Mouse (Mus musculus) intestine, embryonic 16.5 days (tissue): Measurements from ENCODE around the gene Ppp3ca. TPM values are rescaled to one million over a fixed set of nuclear protein-coding genes. Genes with fewer than 3 reads are reported as not detected.

Experiments used
- ATAC-seq: fragments of 200-750 bp; cut with Nextera tagmentation; 2 replicates; pipeline ENCODE4 v1.8.0; 2017; ENCODE audit warnings: moderate TSS enrichment, moderate library complexity
- H3K27ac ChIP-seq: fragments of 300-500 bp; sonication (generic); 2 replicates; pipeline ENCODE4 v1.5.1; 2014; ENCODE audit warnings: mild to moderate bottlenecking, low read length
- H3K27me3 ChIP-seq: fragments of 300-500 bp; sonication (generic); replicated peaks from 2 replicates; pipeline ENCODE4 v1.6.1; 2014; ENCODE audit warnings: low read length, control low read depth, mixed read lengths; ENCODE audit not compliant: control insufficient read depth, insufficient read depth
- H3K36me3 ChIP-seq: fragments of 300-500 bp; sonication (generic); 2 replicates; pipeline ENCODE4 v1.6.1; 2014; ENCODE audit warnings: low read length, control low read depth; ENCODE audit not compliant: control insufficient read depth, insufficient read depth
- H3K4me1 ChIP-seq: fragments of 300-500 bp; sonication (generic); 2 replicates; pipeline ENCODE4 v1.6.1; 2014; ENCODE audit warnings: low read length, control low read depth, mixed read lengths; ENCODE audit not compliant: control insufficient read depth, insufficient read depth
- H3K4me2 ChIP-seq: fragments of 300-500 bp; sonication (generic); 2 replicates; pipeline ENCODE4 v1.6.1; 2014; ENCODE audit warnings: low read depth, low read length, control low read depth
- H3K4me3 ChIP-seq: fragments of 300-500 bp; sonication (generic); 2 replicates; pipeline ENCODE4 v1.5.1; 2014; ENCODE audit warnings: mild to moderate bottlenecking, low read length
- H3K9ac ChIP-seq: fragments of 300-500 bp; sonication (generic); 2 replicates; pipeline ENCODE4 v1.6.1; 2014; ENCODE audit warnings: low read depth, low read length
- H3K9me3 ChIP-seq: fragments of 300-500 bp; sonication (generic); 2 replicates; pipeline ENCODE4 v1.6.1; 2016; ENCODE audit warnings: low read length, control low read depth; ENCODE audit not compliant: control insufficient read depth
- WGBS: fragments of 180-500 bp; shearing (Covaris S2); extraction: QIAGEN DNeasy Blood & Tissue Kit; methylation state at CpG from one replicate; pipeline ENCODE4 v1.1.7; 2014; 5-methylcytosine and 5-hydroxymethylcytosine counted together
- polyA plus RNA-seq: library from polyadenylated mRNA; unstranded; fragments of >200 nt; fragmentation: Nextera tagmentation; extraction: Ambion mirVana; gene quantifications from 2 replicates; pipeline ENCODE4 v1.2.1, GENCODE M21; 2015

The Ppp3ca gene
- polyA plus RNA-seq, 1 experiment from 2014 or later = 33.6 TPM

- H3K9ac ChIP-seq = no peak overlapping the region
- peaks cover 3% of the 10 kb centered on the region; the same call in 1 of the 2 replicates for H3K4me1 ChIP-seq
- no peak overlapping the region for H3K4me2 ChIP-seq
- no peaks in the 10 kb centered on the region for H3K27me3 ChIP-seq
- H3K9me3 ChIP-seq = no peaks in the 10 kb centered on the region
- H3K27ac ChIP-seq = no peak overlapping the region
- H3K4me3 ChIP-seq = no peak overlapping the region
- 80% methylated on average over 3 of the region's 3 CpGs for WGBS
- no peak for ATAC-seq
- H3K36me3 ChIP-seq = no peaks in the 10 kb centered on the region
Measured at GRCm38 (mm10) chr3:136841282-136841681, 171.4 kb downstream of the Ppp3ca start.

- Histone ChIP-seq H3K36me3 (no peaks in the 10 kb centered on the region), H3K27me3 (no peaks in the 10 kb centered on the region), H3K9ac (no peak overlapping the region), H3K27ac (no peak overlapping the region), H3K4me2 (no peak overlapping the region), H3K4me3 (no peak overlapping the region), H3K4me1 (no peaks in the 10 kb centered on the region), H3K9me3 (no peaks in the 10 kb centered on the region)
- WGBS = 48% methylated on average over 1 of the region's 1 CpGs
- ATAC-seq = no peak
Measured at GRCm38 (mm10) chr3:136842384-136842783, 172.5 kb downstream of the Ppp3ca start.

- H3K9me3 ChIP-seq = no peaks in the 10 kb centered on the region
- no peaks in the 10 kb centered on the region for H3K27me3 ChIP-seq
- H3K9ac ChIP-seq = no peak overlapping the region
- no peak overlapping the region for H3K27ac ChIP-seq
- H3K4me1 ChIP-seq = no peaks in the 10 kb centered on the region
- no peak overlapping the region for H3K4me2 ChIP-seq
- ATAC-seq = no peak
- H3K36me3 ChIP-seq = no peaks in the 10 kb centered on the region
- 76% methylated on average over 7 of the region's 7 CpGs for WGBS
- no peak overlapping the region for H3K4me3 ChIP-seq
Measured at GRCm38 (mm10) chr3:136843811-136844491, 174.0 kb downstream of the Ppp3ca start.

DNA sequence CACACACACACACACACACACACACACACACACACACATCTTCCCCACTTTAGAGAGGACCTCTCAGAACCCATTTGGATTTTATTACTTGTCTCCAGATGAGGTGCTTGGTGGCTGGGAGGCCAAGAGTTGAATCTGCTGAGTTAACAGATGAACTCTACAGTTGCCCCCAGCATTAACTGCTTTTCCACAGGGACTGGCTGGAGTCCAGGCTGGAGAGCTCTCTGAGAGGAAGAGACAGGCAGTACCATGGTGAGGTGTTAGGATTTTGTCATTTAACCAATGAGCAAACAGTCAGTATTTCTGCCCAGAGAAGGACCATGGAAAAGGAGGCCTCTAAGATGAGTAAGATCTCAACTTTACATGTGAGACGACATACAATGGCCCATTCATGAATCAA is 179.1 kb downstream of the Ppp3ca start:
- Histone ChIP-seq H3K27ac (no peak overlapping the region), H3K27me3 (no peaks in the 10 kb centered on the region), H3K4me2 (no peak overlapping the region), H3K36me3 (no peaks in the 10 kb centered on the region), H3K4me1 (no peaks in the 10 kb centered on the region), H3K9ac (no peak overlapping the region), H3K9me3 (no peaks in the 10 kb centered on the region), H3K4me3 (no peak overlapping the region)
- WGBS = 88% methylated on average over 1 of the region's 1 CpGs
- no peak for ATAC-seq

DNA sequence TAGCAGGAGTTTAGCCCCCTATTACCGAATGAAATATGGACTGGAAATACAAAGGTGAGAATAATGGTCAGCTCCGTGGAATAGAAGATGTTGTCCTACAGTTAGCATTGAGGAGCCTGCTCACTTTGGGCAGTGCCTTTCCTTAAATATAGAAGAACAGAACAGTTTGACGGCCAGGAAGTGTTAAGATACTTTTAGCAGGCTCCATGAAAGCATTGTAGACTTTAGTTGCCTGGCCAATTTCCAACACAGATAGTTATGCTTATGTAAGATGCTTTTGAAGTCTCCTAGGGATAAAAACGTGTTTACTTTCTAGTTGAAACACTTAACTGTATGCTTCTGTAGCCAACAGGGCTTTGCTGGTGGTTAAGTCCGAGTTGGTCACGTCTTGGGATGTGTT is 183.0 kb downstream of the Ppp3ca start:
- Histone ChIP-seq H3K4me3 (no peak overlapping the region), H3K36me3 (no peaks in the 10 kb centered on the region), H3K27me3 (no peaks in the 10 kb centered on the region), H3K9me3 (no peaks in the 10 kb centered on the region), H3K4me1 (no peaks in the 10 kb centered on the region), H3K9ac (no peak overlapping the region), H3K4me2 (no peak overlapping the region), H3K27ac (no peak overlapping the region)
- no peak for ATAC-seq
- WGBS = 73% methylated on average over 6 of the region's 6 CpGs

GRCm38 (mm10) chr3:136853596-136853995 is 183.7 kb downstream of the Ppp3ca start:
- Histone ChIP-seq H3K4me3 (no peak overlapping the region), H3K4me2 (no peak overlapping the region), H3K9ac (no peak overlapping the region), H3K4me1 (no peaks in the 10 kb centered on the region), H3K27ac (no peak overlapping the region), H3K9me3 (no peaks in the 10 kb centered on the region), H3K27me3 (no peaks in the 10 kb centered on the region), H3K36me3 (no peaks in the 10 kb centered on the region)
- ATAC-seq = no peak
- WGBS = 79% methylated on average over 4 of the region's 4 CpGs

- Histone ChIP-seq H3K27me3 (no peaks in the 10 kb centered on the region), H3K9me3 (no peaks in the 10 kb centered on the region), H3K36me3 (no peaks in the 10 kb centered on the region), H3K4me2 (no peak overlapping the region), H3K27ac (no peak overlapping the region), H3K4me3 (no peak overlapping the region), H3K4me1 (no peaks in the 10 kb centered on the region), H3K9ac (no peak overlapping the region)
- no peak for ATAC-seq
- WGBS = 81% methylated on average over 4 of the region's 4 CpGs
Measured at GRCm38 (mm10) chr3:136855996-136856395, 186.1 kb downstream of the Ppp3ca start.

DNA sequence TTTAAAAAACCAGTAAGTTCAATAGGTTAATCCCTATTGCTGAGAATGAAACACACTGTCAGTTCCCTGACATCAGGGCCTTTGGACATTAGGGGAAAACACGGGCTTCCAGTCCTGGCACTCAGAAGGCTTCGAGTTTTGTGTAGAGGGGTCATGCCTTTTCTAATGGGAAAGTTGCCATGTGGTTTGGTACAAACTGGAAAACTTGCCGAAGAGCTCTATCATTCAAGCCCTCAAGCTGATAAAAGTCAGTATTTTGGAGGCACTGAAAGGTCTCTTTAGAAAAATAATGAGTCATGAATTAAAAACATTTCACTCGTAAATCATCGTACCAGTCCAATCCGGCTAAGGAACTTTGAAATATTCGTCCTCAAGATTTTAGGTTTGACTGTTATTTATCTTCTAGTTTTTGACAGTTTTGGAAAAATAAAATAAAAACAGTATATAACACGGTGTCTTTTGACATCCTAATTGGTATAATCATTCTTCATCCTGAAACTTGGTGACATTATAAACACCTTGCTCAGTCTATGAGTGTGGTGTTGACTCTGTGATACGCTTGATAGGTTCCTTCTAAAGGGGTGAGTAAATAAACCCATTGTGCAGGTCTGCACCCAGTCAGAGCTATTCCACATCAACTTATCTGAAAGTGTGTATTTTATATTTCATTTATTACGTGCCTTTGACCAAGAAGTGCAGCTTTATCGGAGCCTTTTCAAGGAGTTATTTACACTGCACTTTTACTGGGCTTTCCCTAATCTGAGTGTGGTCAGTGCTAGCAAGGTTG is 192.3 kb downstream of the Ppp3ca start:
- no peak overlapping the region for H3K9ac ChIP-seq
- no peaks in the 10 kb centered on the region for H3K4me1 ChIP-seq
- no peaks in the 10 kb centered on the region for H3K36me3 ChIP-seq
- no peak overlapping the region for H3K4me3 ChIP-seq
- H3K4me2 ChIP-seq = no peak overlapping the region
- ATAC-seq = no peak
- 57% methylated on average over 11 of the region's 11 CpGs for WGBS
- no peaks in the 10 kb centered on the region for H3K27me3 ChIP-seq
- H3K9me3 ChIP-seq = no peaks in the 10 kb centered on the region
- no peak overlapping the region for H3K27ac ChIP-seq

DNA sequence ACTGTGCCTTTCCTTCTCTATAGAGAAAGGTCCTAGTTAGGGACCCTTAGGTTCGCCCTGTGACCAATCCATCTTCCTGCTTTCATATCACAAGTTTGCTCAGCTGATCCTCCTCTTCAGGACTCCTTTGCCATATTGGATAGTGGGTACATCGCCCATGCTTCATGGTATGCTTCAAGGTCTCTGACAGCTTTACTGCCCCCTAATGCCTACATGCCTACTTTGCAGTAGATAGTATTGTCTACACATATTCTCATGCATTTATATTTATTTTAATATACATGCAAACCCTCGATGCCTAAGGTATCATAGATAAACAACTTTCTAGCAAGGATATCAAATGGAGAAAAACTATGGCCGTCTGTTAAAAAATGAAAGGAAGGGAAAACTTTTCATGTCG is 193.2 kb downstream of the Ppp3ca start:
- H3K4me2 ChIP-seq = no peak overlapping the region
- H3K9ac ChIP-seq = no peak overlapping the region
- 86% methylated on average over 5 of the region's 5 CpGs for WGBS

More for the DNA sequence above, 193.2 kb downstream of the Ppp3ca start:
- Histone ChIP-seq H3K4me3 (no peak overlapping the region), H3K4me1 (no peaks in the 10 kb centered on the region), H3K9me3 (no peaks in the 10 kb centered on the region), H3K36me3 (no peaks in the 10 kb centered on the region), H3K27ac (no peak overlapping the region), H3K27me3 (no peaks in the 10 kb centered on the region)
- ATAC-seq = no peak
